Mouse (Mus musculus) lung, adult 2 months (tissue): ENCODE measurements around the gene Exph5.

Source experiments
- CTCF ChIP-seq: fragments of 200-500 bp; IDR thresholded peaks from 2 replicates; pipeline ENCODE4 v1.5.1; 2011; ENCODE audit warnings: mild to moderate bottlenecking, low read length, control low read depth; ENCODE audit not compliant: insufficient read depth
- POLR2A ChIP-seq: fragments of 200-500 bp; IDR thresholded peaks from 2 replicates; pipeline ENCODE4 v1.6.1; 2011; ENCODE audit warnings: low read depth, mild to moderate bottlenecking, control low read depth, low read length, borderline replicate concordance; ENCODE audit errors: extremely low read depth

- no peak for TF ChIP-seq CTCF
- TF ChIP-seq POLR2A: no peak
Observed at GRCm38 (mm10) chr9:53312981-53313380, 11.5 kb downstream of the Exph5 start.
